Mouse (Mus musculus) testis, adult 2 months (tissue): ENCODE data around the gene Dock9. TPM values are rescaled to one million over a fixed set of nuclear protein-coding genes. Genes with fewer than 3 reads are reported as not detected.

Experiments used
- H3K27ac ChIP-seq: fragments of 200-500 bp; 2 replicates; pipeline ENCODE4 v1.5.1; 2012; ENCODE audit warnings: low read depth, low read length; ENCODE audit not compliant: control insufficient read depth, insufficient read depth
- H3K27me3 ChIP-seq: fragments of 200-500 bp; 2 replicates; pipeline ENCODE4 v1.6.1; 2012; ENCODE audit warnings: mild to moderate bottlenecking, low read length, moderate library complexity; ENCODE audit not compliant: control insufficient read depth, insufficient read depth
- H3K36me3 ChIP-seq: fragments of 200-500 bp; 2 replicates; pipeline ENCODE4 v1.6.1; 2012; ENCODE audit warnings: mild to moderate bottlenecking, low read length; ENCODE audit not compliant: control insufficient read depth, insufficient read depth
- H3K4me1 ChIP-seq: fragments of 200-500 bp; 2 replicates; pipeline ENCODE4 v1.6.1; 2012; ENCODE audit warnings: low read length; ENCODE audit not compliant: control insufficient read depth, insufficient read depth
- H3K4me3 ChIP-seq: fragments of 200-500 bp; 2 replicates; pipeline ENCODE4 v1.5.1; 2012; ENCODE audit warnings: low read depth, mild to moderate bottlenecking, low read length, moderate library complexity, mixed read lengths; ENCODE audit not compliant: control insufficient read depth
- CTCF ChIP-seq: fragments of 200-500 bp; IDR thresholded peaks from 2 replicates; pipeline ENCODE4 v1.5.1; 2012; ENCODE audit warnings: low read depth, mild to moderate bottlenecking, inconsistent platforms, low read length, moderate library complexity; ENCODE audit not compliant: control insufficient read depth, insufficient read depth, insufficient replicate concordance
- POLR2A ChIP-seq: fragments of 200-500 bp; IDR thresholded peaks from 2 replicates; pipeline ENCODE4 v1.6.1; 2012; ENCODE audit warnings: low read depth, mild to moderate bottlenecking, inconsistent platforms, low read length, moderate library complexity; ENCODE audit not compliant: control insufficient read depth
- polyA plus RNA-seq: library from polyadenylated mRNA; depleted of rRNA; stranded (reverse); fragments of >200 nt; gene quantifications from 2 replicates; pipeline ENCODE4 v1.2.3, GENCODE M21; 2012; rRNA removed

Dock9 gene
- polyA plus RNA-seq, 1 experiment, result 4.6 TPM

DNA sequence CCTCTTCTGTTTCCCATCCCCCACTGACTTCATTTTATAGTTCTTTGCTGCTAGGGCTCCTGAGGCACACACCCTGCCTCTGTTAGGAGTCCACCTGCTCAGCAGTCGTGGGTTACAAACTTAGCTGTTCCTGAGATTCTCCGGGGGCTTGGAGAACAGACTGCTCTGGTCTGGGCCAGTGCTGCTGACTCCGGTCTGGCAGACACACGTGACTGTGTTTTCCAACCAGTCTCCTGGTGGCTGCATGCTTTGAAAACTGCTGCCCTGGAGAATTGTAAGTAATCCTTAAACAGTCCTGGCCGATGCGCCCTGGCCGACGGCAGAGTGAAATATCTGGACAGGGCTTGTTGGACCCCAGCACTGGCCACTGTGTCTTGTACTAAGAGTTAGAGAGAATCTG, 305.3 kb downstream of the Dock9 start:
- Histone ChIP-seq H3K4me3 (no peak overlapping the region), H3K27me3 (no peaks in the 10 kb centered on the region), H3K4me1 (no peaks in the 10 kb centered on the region), H3K27ac (no peak overlapping the region), H3K36me3 (no peaks in the 10 kb centered on the region)
- TF ChIP-seq CTCF (no peak), POLR2A (no peak)

Other genes with a start within 250 kb of the Dock9 start
- 95.8 and 107 TPM in 2 replicates for gene Ubac2, start 80.8 kb upstream of the Dock9 start, polyA plus RNA-seq
- gene Gpr18, start 117.9 kb upstream of the Dock9 start, polyA plus RNA-seq, result 0.24 and 0.26 TPM in 2 replicates
- gene Gpr183, start 167.4 kb upstream of the Dock9 start, polyA plus RNA-seq, result 0.15 and 0.20 TPM in 2 replicates
- gene Timm8a2, start 236.8 kb upstream of the Dock9 start, polyA plus RNA-seq, result 22.7 and 25.2 TPM in 2 replicates